Mouse (Mus musculus) embryonic facial prominence, embryonic 11.5 days (tissue): ENCODE data around the gene Actn3. TPM values are rescaled to one million over a fixed set of nuclear protein-coding genes. Genes with fewer than 3 reads are reported as not detected.

Experiments
- ATAC-seq: fragments of 200-750 bp; cut with Nextera tagmentation; replicated peaks from 2 replicates; pipeline ENCODE4 v1.8.0; 2017; ENCODE audit warnings: low read depth; ENCODE audit not compliant: insufficient number of reproducible peaks, low FRiP score, low TSS enrichment
- DNase-seq: peaks from one replicate; pipeline ENCODE4 v3.0.0-alpha.2; 2015; ENCODE audit warnings: low spot score
- H3K27ac ChIP-seq: fragments of 300-500 bp; sonication (generic); replicated peaks from 2 replicates; pipeline ENCODE4 v1.5.1; 2014; ENCODE audit warnings: mild to moderate bottlenecking, low read depth, low read length, control low read depth
- H3K27me3 ChIP-seq: fragments of 300-500 bp; sonication (generic); 2 replicates; pipeline ENCODE4 v1.6.1; 2014; ENCODE audit warnings: mild to moderate bottlenecking, low read length, moderate library complexity, mixed read lengths; ENCODE audit not compliant: control insufficient read depth, insufficient read depth
- H3K36me3 ChIP-seq: fragments of 300-500 bp; sonication (generic); replicated peaks from 2 replicates; pipeline ENCODE4 v1.6.1; 2014; ENCODE audit warnings: low read depth, mild to moderate bottlenecking, low read length, moderate library complexity, mixed read lengths; ENCODE audit not compliant: control insufficient read depth, insufficient read depth
- H3K4me1 ChIP-seq: fragments of 300-500 bp; sonication (generic); 2 replicates; pipeline ENCODE4 v1.6.1; 2014; ENCODE audit warnings: low read length, mixed read lengths; ENCODE audit not compliant: control insufficient read depth, insufficient read depth
- H3K4me2 ChIP-seq: fragments of 300-500 bp; sonication (generic); 2 replicates; pipeline ENCODE4 v1.6.1; 2014; ENCODE audit warnings: low read depth, mild to moderate bottlenecking, control low read depth, low read length, moderate library complexity
- H3K4me3 ChIP-seq: fragments of 300-500 bp; sonication (generic); 2 replicates; pipeline ENCODE4 v1.5.1; 2014; ENCODE audit warnings: low read depth, low read length, control low read depth
- H3K9ac ChIP-seq: fragments of 300-500 bp; sonication (generic); replicated peaks from 2 replicates; pipeline ENCODE4 v1.6.1; 2014; ENCODE audit warnings: mild to moderate bottlenecking, control low read depth, low read length
- H3K9me3 ChIP-seq: fragments of 300-500 bp; sonication (generic); replicated peaks from 2 replicates; pipeline ENCODE4 v1.6.1; 2016; ENCODE audit warnings: mild to moderate bottlenecking, low read length, inconsistent platforms, mixed read lengths; ENCODE audit not compliant: control insufficient read depth
- WGBS: fragments of 180-500 bp; shearing (Covaris S2); extraction: QIAGEN DNeasy Blood & Tissue Kit; methylation state at CpG from one replicate; pipeline ENCODE4 v1.1.7; 2014; 5-methylcytosine and 5-hydroxymethylcytosine counted together
- polyA plus RNA-seq: library from polyadenylated mRNA; unstranded; fragments of >200 nt; fragmentation: Nextera tagmentation; extraction: Ambion mirVana; gene quantifications from 2 replicates; pipeline ENCODE4 v1.2.1, GENCODE M21; 2014

Gene Actn3
- polyA plus RNA-seq, 1 experiment from 2014 or later = 5.6 TPM

GRCm38 (mm10) chr19:4905979-4906794 lies 28.5 kb upstream of the Actn3 start, which contains the start of gene Bbs1:
TSS of gene Bbs1 (minus strand) at chr19:4906628.
- H3K36me3 ChIP-seq = peaks cover 9% of the 10 kb centered on the region; the same call in 1 of the 2 replicates
- no peak; the same call in 1 of the 2 replicates for ATAC-seq
- H3K27ac ChIP-seq = no peak within 1 kb of the TSS
- H3K4me1 ChIP-seq = no peaks in the 10 kb centered on the region
- H3K9me3 ChIP-seq = no peaks in the 10 kb centered on the region
- no peaks in the 10 kb centered on the region for H3K27me3 ChIP-seq
- peak within 1 kb of the TSS; percentile 50 for H3K4me3 ChIP-seq
- peak; percentile 88 for DNase-seq
- H3K4me2 ChIP-seq = peak within 1 kb of the TSS; percentile 36
- 8% methylated on average over 31 of the region's 31 CpGs for WGBS
- H3K9ac ChIP-seq = peak within 1 kb of the TSS; percentile 54

GRCm38 (mm10) chr19:4899888-4900287 lies 22.2 kb upstream of the Actn3 start:
- no peaks in the 10 kb centered on the region for H3K27me3 ChIP-seq
- ATAC-seq (no peak), DNase-seq (no peak)
- H3K27ac ChIP-seq = no peak overlapping the region
- 92% methylated on average over 3 of the region's 3 CpGs for WGBS
- H3K4me2 ChIP-seq = no peak overlapping the region
- no peaks in the 10 kb centered on the region for H3K4me1 ChIP-seq
- H3K9ac ChIP-seq = no peak overlapping the region
- no peaks in the 10 kb centered on the region for H3K9me3 ChIP-seq
- H3K4me3 ChIP-seq = no peak overlapping the region
- no peaks in the 10 kb centered on the region for H3K36me3 ChIP-seq

DNA sequence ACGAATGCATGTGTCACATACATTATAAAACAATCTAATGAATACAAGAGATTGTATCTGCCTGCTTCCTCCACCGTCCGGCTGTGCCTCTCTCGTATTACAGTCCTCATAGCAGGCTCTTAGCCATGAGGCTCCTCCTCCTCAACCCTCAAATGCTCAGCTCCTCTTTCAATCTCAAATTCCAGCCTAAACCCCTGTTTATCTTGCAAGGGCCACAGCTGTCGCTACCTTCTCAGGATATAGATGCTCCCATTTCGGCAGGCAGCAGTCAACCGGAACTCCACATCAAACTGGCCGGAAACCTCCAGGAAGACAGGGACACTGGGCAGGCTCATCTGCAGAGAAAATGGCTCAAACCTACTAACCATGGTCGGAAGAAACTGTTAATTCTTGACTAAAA lies 21.3 kb upstream of the Actn3 start:
- Histone ChIP-seq H3K9ac (no peak overlapping the region), H3K4me2 (no peak overlapping the region), H3K27ac (no peak overlapping the region), H3K4me3 (no peak overlapping the region), H3K36me3 (no peaks in the 10 kb centered on the region), H3K9me3 (no peaks in the 10 kb centered on the region), H3K4me1 (no peaks in the 10 kb centered on the region), H3K27me3 (no peaks in the 10 kb centered on the region)
- 67% methylated on average over 9 of the region's 9 CpGs for WGBS
- DNase-seq (no peak), ATAC-seq (no peak)

- no peak overlapping the region for H3K27ac ChIP-seq
- no peaks in the 10 kb centered on the region for H3K27me3 ChIP-seq
- DNase-seq = no peak
- no peaks in the 10 kb centered on the region for H3K4me1 ChIP-seq
- H3K4me3 ChIP-seq = no peak overlapping the region
- ATAC-seq = no peak
- no peaks in the 10 kb centered on the region for H3K9me3 ChIP-seq
- 49% methylated on average over 21 of the region's 21 CpGs for WGBS
- H3K9ac ChIP-seq = no peak overlapping the region
- H3K4me2 ChIP-seq = no peak overlapping the region
- no peaks in the 10 kb centered on the region for H3K36me3 ChIP-seq
Measured at GRCm38 (mm10) chr19:4896780-4897520, 19.2 kb upstream of the Actn3 start.

DNA sequence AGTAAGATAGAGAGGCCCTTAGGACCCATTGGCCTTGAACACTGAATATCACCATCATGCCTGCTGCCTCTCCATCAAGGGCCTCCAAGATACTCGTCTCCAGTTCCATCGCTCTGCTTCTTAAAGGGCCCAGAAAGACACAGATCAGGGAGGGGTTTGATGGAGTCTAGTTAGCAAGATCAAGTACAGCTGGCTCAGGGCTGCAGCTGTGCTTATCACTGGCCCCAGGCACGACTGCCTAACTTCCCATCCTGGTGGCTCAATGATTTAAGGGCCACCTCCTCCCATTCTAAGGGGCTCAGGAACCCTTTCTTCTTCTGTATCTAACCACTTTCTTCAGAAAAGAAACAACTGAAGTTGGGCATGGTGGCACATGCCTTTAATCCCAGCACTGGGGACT lies 14.1 kb upstream of the Actn3 start:
- no peak overlapping the region for H3K27ac ChIP-seq
- H3K36me3 ChIP-seq = no peaks in the 10 kb centered on the region
- no peaks in the 10 kb centered on the region for H3K27me3 ChIP-seq
- no peaks in the 10 kb centered on the region for H3K9me3 ChIP-seq
- DNase-seq (no peak), ATAC-seq (no peak)
- H3K9ac ChIP-seq = no peak overlapping the region
- no peaks in the 10 kb centered on the region for H3K4me1 ChIP-seq
- H3K4me3 ChIP-seq = no peak overlapping the region
- WGBS = 80% methylated on average over 3 of the region's 3 CpGs
- no peak overlapping the region for H3K4me2 ChIP-seq

- 86% methylated on average over 10 of the region's 10 CpGs for WGBS
- H3K4me2 ChIP-seq = no peak overlapping the region
- H3K4me1 ChIP-seq = no peaks in the 10 kb centered on the region
- H3K4me3 ChIP-seq = no peak overlapping the region
- no peaks in the 10 kb centered on the region for H3K27me3 ChIP-seq
- ATAC-seq (no peak), DNase-seq (no peak)
- H3K9me3 ChIP-seq = no peaks in the 10 kb centered on the region
- H3K36me3 ChIP-seq = no peaks in the 10 kb centered on the region
- no peak overlapping the region for H3K9ac ChIP-seq
- no peak overlapping the region for H3K27ac ChIP-seq
Measured at GRCm38 (mm10) chr19:4889791-4890190, 12.1 kb upstream of the Actn3 start.

GRCm38 (mm10) chr19:4883961-4884360 lies 6.3 kb upstream of the Actn3 start:
- no peaks in the 10 kb centered on the region for H3K4me1 ChIP-seq
- ATAC-seq (no peak), DNase-seq (no peak)
- H3K27me3 ChIP-seq = no peaks in the 10 kb centered on the region
- no peaks in the 10 kb centered on the region for H3K36me3 ChIP-seq
- H3K9ac ChIP-seq = no peak overlapping the region
- no peak overlapping the region for H3K4me2 ChIP-seq
- no peak overlapping the region for H3K27ac ChIP-seq
- WGBS = 75% methylated on average over 4 of the region's 4 CpGs
- no peaks in the 10 kb centered on the region for H3K9me3 ChIP-seq
- H3K4me3 ChIP-seq = no peak overlapping the region

DNA sequence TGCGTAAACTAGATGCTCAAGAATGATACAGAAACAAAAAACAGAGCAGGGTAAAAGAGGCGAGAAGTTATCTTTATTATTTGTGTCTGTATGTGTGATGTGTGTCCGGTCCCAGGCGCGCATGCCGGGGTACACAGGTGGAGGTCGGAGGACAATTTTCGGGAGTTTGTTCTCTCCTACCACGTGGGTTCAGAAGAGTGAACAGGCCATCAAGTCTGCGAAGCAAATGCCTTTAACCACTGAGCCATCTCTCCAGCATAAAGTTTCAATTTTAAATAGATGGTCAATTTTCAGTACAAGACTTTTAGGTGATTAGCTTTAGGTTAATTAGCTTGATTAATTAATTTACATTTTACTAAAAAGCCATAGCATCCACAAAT lies 1.6 kb upstream of the Actn3 start:
- H3K27me3 ChIP-seq = no peaks in the 10 kb centered on the region
- H3K9me3 ChIP-seq = no peaks in the 10 kb centered on the region
- H3K4me3 ChIP-seq = peak overlapping the region; percentile 91
- 49% methylated on average over 10 of the region's 10 CpGs for WGBS
- H3K4me2 ChIP-seq = peak overlapping the region; percentile 96
- no peak overlapping the region for H3K27ac ChIP-seq
- no peak for DNase-seq
- H3K4me1 ChIP-seq = no peaks in the 10 kb centered on the region; the same call in 1 of the 2 replicates
- H3K9ac ChIP-seq = no peak overlapping the region; the same call in 1 of the 2 replicates
- ATAC-seq = no peak
- no peaks in the 10 kb centered on the region for H3K36me3 ChIP-seq
